Mouse (Mus musculus): ENCODE measurements around the gene Asb15.
A peak's percentile ranks its signal among the peaks of the same experiment; 100 is the strongest.

Gene Asb15

DNA sequence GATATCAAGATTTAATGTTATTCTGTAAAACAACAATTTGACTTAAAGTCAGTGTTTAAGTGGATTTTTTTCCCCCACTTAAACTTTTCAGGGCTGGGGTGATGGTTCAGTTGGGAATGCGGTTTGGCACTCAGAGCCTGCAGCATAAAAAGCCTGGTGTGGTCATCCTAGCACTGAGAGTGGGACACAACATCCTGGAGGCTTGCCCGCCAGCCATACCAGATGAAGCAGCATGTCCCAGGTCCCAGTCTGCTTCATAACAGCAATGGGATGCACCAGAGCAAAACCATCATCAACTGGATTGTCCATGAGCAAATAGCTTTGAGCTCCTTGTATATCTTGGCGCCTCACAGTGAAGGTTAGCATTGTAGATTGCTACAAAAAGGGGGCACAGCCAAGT lies 80.7 kb downstream of the Asb15 start:
- no peak for DNase-seq

DNA sequence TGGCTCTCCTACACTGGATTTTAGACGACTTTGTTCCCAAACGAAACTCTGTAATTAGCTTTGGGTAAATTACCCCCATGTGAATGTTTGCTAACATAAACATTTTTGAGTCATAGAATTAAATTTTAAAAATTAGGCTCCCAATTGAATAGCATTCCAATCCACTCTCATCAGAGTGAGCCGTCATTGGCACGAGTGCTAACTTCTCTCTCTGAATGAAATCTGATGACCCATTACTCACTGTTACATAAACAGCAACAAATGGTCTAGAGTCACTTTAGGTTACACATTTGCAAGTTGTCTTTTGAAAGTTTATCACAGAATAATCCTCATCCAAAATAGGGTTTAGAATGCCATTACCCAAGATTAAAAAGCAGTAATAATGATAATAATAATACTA lies 81.6 kb downstream of the Asb15 start:
- no peak for DNase-seq

DNA sequence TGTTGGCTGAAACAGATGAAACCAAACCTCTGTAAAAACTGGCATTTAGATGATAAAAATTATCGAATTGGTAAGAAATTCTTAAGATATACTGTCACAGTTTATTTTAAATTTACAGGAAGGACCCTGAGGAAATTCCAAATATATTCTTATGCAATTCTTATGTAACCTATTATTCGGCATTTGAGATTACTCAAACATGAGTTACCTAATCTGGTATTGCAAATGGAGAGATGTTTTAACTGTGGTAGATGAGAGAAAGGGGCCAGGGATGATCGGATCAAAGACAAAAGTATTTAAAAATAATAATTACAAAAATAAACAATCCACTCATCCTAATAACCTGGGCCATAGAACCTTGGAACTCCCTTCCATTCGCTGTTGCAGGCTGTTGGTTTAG lies 82.4 kb downstream of the Asb15 start:
- DNase-seq, result no peak

DNA sequence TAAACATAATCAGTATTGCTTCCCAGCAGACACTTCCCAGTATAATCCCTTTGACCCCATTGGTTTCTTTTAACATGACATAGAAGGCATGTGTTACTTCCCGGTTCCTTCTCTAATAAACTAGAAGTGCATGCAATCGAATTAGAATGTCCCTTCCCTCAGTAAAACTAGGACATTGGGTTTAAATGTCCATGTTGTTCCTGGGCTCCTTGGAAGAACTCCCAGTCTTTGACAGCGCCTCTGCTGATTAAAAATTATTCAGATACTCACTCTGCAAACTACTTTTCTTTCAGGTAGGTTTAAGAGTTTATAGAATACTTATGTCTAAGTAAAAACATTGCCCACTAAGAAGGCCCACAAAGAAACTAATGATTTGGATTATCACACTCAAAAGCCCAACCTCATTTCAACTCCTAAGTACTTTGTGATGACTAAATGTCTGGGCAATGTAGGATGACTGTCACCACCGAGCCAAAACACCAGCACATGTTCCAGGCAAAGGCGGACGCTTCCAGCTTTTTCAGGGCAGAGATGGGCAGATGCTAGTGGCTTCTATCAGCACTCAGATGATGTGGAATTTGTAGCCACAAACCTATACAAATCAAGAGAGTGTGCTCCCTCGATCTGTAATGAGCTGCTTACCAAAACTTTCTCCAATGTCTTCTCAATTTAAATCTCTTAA lies 84.3 kb downstream of the Asb15 start:
- DNase-seq, result peak; percentile 33 to 36

DNA sequence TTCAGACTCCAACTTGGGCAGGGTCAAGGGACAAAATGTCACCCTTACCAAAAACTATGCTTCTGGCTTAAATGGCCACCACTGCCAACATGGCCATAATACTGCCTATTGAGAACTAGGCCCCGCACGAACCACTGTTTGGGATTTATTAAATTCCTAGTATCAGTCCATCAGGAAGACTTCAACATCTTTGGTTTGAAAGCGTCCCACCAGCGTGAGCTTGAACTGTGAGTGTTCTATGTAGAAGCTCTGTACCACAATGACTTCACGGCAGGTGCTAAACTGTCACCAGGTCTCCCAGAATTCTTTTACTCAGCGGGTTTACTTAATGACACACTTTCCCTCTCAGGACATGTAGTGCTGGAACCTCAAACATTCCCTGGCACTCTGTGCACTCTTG lies 85.4 kb downstream of the Asb15 start:
- DNase-seq, result no peak

DNA sequence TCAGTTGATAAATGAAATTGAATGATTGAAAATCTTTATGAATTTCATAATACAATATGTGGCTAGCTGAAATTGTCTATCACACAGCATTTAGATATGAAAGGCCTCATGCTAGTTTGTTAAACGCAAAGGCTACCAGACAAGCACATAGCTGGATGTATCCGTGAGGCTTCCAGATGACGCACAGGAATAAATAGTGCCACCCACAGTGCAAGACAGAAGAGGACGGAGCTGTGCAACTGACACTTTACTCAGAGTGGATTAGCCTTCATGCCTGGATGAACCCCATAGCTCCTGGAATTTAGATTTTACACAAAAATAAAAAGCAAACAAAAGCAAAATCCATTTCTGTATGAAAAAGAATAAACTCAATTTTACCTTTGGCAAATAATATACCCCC lies 86.0 kb downstream of the Asb15 start:
- DNase-seq, result no peak

DNA sequence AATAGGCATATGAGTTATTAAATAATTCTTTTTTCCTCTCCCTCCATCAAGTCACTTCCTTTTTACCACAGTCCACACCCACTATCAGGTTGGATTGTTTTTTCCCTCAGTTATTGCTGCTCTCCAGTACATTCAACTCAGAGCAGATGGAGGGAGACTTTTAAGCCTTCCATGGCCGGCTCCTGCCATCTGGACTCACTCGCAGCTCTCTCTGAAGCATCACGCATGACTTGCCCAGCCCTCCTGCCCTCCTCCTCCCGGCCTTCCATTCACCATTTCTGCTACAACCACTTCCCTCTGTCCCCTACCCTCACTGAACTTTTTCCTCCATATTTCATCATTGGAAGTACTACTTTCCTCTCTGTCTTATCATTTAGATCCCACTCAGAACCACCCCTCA lies 88.8 kb downstream of the Asb15 start:
- no peak for DNase-seq

DNA sequence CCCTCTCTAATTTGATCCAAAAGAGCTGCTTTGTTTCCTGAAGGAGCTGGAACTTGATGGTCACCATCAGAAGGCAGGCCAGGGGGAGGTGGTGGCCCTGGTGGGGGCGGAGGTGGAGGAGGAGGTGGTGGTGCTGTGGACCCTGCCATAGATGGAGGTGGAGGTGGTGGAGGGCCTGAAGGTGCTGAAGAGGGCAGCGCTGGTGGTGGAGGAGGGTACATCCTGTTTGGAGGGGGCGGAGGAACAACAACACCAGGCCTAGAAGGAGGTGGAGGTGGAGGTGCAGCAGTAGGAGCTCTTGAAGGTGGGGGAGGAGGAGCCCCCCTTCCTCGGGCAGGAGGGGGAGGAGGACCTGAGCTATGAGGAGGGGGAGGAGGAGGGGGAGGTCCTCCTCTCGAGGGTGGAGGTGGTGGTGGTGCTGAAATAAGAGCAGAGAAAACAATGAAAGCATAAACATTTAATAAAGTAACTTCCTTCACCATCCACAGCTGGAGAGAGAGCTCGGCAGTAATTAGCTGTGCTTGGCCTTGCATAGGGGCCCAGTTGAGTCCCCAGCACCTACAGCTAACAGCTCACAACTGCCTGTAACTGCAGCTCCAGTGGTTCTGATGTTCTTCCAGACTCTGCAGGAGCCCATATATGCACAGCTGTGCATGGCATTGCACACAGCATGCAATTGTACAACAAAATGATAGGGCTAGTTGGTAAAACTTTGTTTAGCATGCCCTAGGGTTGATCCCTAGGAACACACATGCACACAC lies 91.5 kb downstream of the Asb15 start:
- DNase-seq, result no peak

DNA sequence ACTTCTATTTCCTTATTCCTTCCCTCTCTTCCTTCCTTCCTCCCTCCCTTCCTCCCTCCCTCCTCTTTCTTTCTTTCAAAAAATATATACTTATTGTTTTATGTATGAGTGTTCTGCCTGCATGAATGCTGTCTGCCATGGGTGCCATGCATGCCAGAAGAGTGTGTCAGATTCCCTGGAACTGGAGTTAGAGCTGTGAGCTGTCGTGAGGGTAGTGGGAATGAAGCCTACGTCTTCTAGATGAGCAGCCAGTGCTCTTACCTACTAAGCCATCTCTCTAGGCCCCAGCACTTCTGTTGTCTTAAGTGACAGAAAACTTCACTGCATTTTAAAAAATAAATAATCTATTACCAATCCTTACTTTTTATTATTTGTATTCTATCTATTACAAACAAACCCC lies 93.0 kb downstream of the Asb15 start:
- no peak for DNase-seq

DNA sequence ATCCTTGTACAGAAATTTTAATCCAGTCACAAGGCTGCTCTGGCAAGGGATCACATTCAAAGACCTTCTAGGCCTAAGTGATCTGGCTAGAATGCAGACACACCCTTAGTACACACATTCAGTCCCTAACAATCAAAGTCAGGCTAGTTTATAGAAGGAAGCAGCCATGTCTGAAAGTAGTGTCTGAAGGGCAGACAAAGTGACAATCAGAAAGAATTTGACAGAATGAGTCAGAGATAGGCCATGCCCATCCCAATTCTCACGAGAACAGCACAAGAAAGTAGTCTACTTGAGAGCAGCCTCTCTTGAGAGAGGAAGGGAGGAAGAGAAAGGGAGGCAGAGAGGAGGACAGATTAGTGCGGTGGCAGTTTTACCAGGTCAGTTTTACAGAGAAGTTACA lies 94.2 kb downstream of the Asb15 start:
- DNase-seq, result no peak

All from kidney, postnatal 36 days (tissue).